In genomic region chr3:153406220-153406619, GRCm38 (mm10) we compare ENCODE assay signal across 13 mouse cellular contexts.
"Had no signal": no experiment of that assay in that cellular context is flagged by ENCODE, and none has a peak within 500 bp of the region (broad histone marks: within the 10 kb centered on the region; RNA-seq: fewer than 3 reads in every experiment).

No protein-coding gene starts in this region.

- H3K4me3 ChIP-seq: intestine, embryonic 15.5 days; left cerebral cortex, adult 2 months; limb, embryonic 10.5 days; megakaryocyte, embryonic 14.5 days had no signal

- H3K27ac ChIP-seq: intestine, embryonic 15.5 days; left cerebral cortex, adult 2 months; limb, embryonic 10.5 days; liver, embryonic 14.5 days had no signal

- DNase-seq: kidney, adult 18-20 months; kidney, postnatal 10 days; kidney, postnatal 4 days; lung, adult 2 months; lung, postnatal 10 days; right cerebral cortex, adult 18-20 months; right cerebral cortex, postnatal 25 days; thymus, postnatal 36 days had no signal

- H3K4me1 ChIP-seq: intestine, embryonic 15.5 days; limb, embryonic 10.5 days; megakaryocyte, embryonic 14.5 days had no signal

- H3K9me3 ChIP-seq: intestine, embryonic 15.5 days; limb, embryonic 10.5 days; megakaryocyte, embryonic 14.5 days had no signal

- ATAC-seq: intestine, embryonic 15.5 days had no signal

- H3K4me2 ChIP-seq: intestine, embryonic 15.5 days had no signal

- H3K9ac ChIP-seq: intestine, embryonic 15.5 days; liver, embryonic 14.5 days had no signal

- H3K36me3 ChIP-seq: intestine, embryonic 15.5 days; limb, embryonic 10.5 days had no signal

- H3K27me3 ChIP-seq: intestine, embryonic 15.5 days; megakaryocyte, embryonic 14.5 days had no signal
